Mouse (Mus musculus) kidney, postnatal 0 days (tissue): ENCODE measurements at regions not wholly inside any gene's neighbourhood (a gene's known extent, or its start where the extent isn't known, plus 50 kb on each side); places are given as distances from the start of the nearest gene placed in this dataset.
"Not testable (repeated sequence)": the region's sequence is repeated elsewhere in the genome, so short reads cannot be mapped to it uniquely, and the experiment has no call there.

Source experiments
- ATAC-seq: fragments of 200-750 bp; cut with Nextera tagmentation; replicated peaks from 2 replicates; pipeline ENCODE4 v1.8.0; 2017; ENCODE audit warnings: low read depth, moderate number of reproducible peaks, moderate TSS enrichment, moderate library complexity; ENCODE audit not compliant: low FRiP score
- DNase-seq: peaks from one replicate; pipeline ENCODE4 v3.0.0-alpha.2; 2016; ENCODE audit warnings: low spot score
- H3K27ac ChIP-seq: fragments of 300-500 bp; sonication (generic); 2 replicates; pipeline ENCODE4 v1.5.1; 2014; ENCODE audit warnings: mild to moderate bottlenecking
- H3K27me3 ChIP-seq: fragments of 300-500 bp; sonication (generic); 2 replicates; pipeline ENCODE4 v1.6.1; 2014; ENCODE audit warnings: low read length, mixed read lengths; ENCODE audit not compliant: insufficient read depth
- H3K36me3 ChIP-seq: fragments of 300-500 bp; sonication (generic); 2 replicates; pipeline ENCODE4 v1.6.1; 2014; ENCODE audit warnings: low read length, mixed read lengths; ENCODE audit not compliant: insufficient read depth
- H3K4me1 ChIP-seq: fragments of 300-500 bp; sonication (generic); replicated peaks from 2 replicates; pipeline ENCODE4 v1.6.1; 2014; ENCODE audit warnings: antibody characterized with exemption, low read length, mixed read lengths; ENCODE audit not compliant: insufficient read depth
- H3K4me2 ChIP-seq: fragments of 300-500 bp; sonication (generic); 2 replicates; pipeline ENCODE4 v1.6.1; 2014; ENCODE audit warnings: mild to moderate bottlenecking, low read length, moderate library complexity, mixed read lengths
- H3K4me3 ChIP-seq: fragments of 300-500 bp; sonication (generic); replicated peaks from 2 replicates; pipeline ENCODE4 v1.5.1; 2014; ENCODE audit warnings: low read depth, low read length
- H3K9ac ChIP-seq: fragments of 300-500 bp; sonication (generic); 2 replicates; pipeline ENCODE4 v1.6.1; 2014; ENCODE audit warnings: low read depth, low read length
- H3K9me3 ChIP-seq: fragments of 300-500 bp; sonication (generic); replicated peaks from 2 replicates; pipeline ENCODE4 v1.6.1; 2016; ENCODE audit warnings: low read length, inconsistent platforms, mixed read lengths
- CTCF ChIP-seq: IDR thresholded peaks from 2 replicates; pipeline ENCODE4 v1.5.1; 2016; ENCODE audit warnings: antibody characterized with exemption, low read depth, mild to moderate bottlenecking, moderate library complexity
- WGBS: fragments of 180-500 bp; shearing (Covaris S2); extraction: QIAGEN DNeasy Blood & Tissue Kit; methylation state at CpG from one replicate; pipeline ENCODE4 v1.1.7; 2014; 5-methylcytosine and 5-hydroxymethylcytosine counted together

DNA sequence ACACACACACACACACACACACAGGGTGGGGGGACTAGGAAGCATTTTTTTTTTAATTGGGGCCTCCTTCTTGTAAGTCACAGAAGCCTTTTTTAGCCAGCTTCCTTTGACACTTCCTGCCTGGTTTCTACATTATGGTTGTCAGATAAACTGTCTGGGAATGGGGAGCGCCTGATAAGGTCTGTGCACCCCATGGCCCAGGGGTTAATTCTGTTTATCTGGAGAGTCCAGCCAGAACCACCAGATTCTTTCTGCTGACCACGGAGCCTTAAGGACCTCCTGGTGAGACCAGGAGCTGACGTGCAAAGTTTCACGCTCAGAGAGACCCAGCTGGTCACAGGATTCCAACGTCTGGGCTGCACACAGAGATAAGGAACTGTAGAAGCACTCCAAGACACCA, 153.4 kb downstream of the Cand1 start:
- Histone ChIP-seq H3K27ac (no peak overlapping the region), H3K4me1 (no peaks in the 10 kb centered on the region), H3K27me3 (no peaks in the 10 kb centered on the region), H3K9ac (no peak overlapping the region), H3K4me3 (no peak overlapping the region), H3K36me3 (no peaks in the 10 kb centered on the region), H3K9me3 (no peaks in the 10 kb centered on the region), H3K4me2 (no peak overlapping the region)
- WGBS = 37% methylated on average over 5 of the region's 5 CpGs
- no peak for DNase-seq
- TF ChIP-seq CTCF = no peak
- no peak for ATAC-seq

DNA sequence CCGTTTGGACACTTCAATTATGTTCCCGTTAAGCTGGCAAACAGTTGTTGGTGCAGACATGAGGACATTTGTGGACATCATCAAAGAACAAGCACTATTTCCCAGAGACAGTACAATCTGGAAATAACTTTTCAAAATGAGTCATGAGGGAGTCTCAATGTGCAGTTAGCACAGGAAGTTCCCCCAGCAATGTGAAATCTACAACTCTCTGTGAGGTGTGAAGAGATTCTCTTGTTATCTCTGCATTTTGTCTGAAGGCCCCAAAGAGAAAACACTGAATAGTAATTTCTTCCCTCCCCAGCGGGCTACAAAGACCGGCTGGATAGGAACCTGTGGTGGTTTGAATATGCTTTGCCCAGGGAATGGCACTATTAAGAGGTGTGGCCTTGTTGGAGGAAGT, 156.4 kb downstream of the Cand1 start:
- H3K4me1 ChIP-seq = no peaks in the 10 kb centered on the region
- H3K9ac ChIP-seq = no peak overlapping the region
- ATAC-seq (no peak), DNase-seq (no peak)
- H3K27ac ChIP-seq = no peak overlapping the region
- H3K36me3 ChIP-seq = no peaks in the 10 kb centered on the region
- no peak for TF ChIP-seq CTCF
- H3K9me3 ChIP-seq = no peaks in the 10 kb centered on the region
- no peak overlapping the region for H3K4me3 ChIP-seq
- WGBS = 75% methylated on average over 4 of the region's 4 CpGs
- no peaks in the 10 kb centered on the region for H3K27me3 ChIP-seq
- no peak overlapping the region for H3K4me2 ChIP-seq

DNA sequence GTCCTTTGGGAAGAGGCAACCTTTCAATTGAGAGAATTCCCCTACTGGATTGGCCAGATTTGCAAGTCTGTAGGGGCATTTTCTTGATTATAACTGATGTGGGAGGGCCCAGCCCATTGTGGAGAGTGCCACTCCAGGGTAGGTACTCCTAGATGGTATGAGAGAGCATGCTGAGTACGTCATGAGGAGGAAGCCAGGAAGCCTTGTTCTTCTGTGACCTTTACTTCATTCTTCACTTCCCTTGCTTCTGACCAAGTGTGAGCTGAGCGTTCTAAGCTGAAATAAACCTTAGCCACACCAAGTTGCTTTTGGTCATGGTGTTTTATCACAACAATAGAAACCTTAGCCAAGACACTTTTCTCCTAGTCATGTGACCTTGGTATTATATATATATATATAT, 157.0 kb downstream of the Cand1 start:
- WGBS = 80% methylated on average over 2 of the region's 2 CpGs
- no peaks in the 10 kb centered on the region for H3K27me3 ChIP-seq
- no peak overlapping the region for H3K4me3 ChIP-seq
- H3K9ac ChIP-seq = no peak overlapping the region
- H3K9me3 ChIP-seq = no peaks in the 10 kb centered on the region
- H3K4me2 ChIP-seq = no peak overlapping the region
- no peak for TF ChIP-seq CTCF
- H3K27ac ChIP-seq = no peak overlapping the region
- no peak for DNase-seq
- ATAC-seq = no peak
- no peaks in the 10 kb centered on the region for H3K4me1 ChIP-seq
- H3K36me3 ChIP-seq = no peaks in the 10 kb centered on the region

DNA sequence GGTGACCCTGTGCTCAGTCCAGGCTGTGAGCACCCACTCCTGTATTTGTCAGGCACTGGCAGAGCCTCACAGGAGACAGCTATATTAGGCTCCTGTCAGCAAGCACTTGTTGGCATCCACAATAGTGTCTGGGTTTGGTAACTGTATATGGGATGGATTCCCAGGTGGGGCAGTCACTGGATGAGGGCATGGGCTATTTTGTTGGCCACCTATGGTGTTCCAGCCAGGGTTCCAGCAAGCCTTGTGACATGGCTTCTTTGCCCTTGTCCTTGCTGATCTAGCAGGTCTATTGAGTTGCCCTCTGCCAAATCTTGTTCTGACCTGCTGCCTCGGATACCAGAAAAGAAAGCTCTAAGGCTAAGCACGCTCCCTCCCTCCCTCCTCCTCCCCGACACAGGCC, 158.1 kb downstream of the Cand1 start:
- WGBS = 85% methylated on average over 3 of the region's 3 CpGs
- not testable (repeated sequence) for H3K27ac ChIP-seq, H3K27me3 ChIP-seq, DNase-seq, H3K4me2 ChIP-seq, H3K9ac ChIP-seq, H3K36me3 ChIP-seq, ATAC-seq, H3K9me3 ChIP-seq, H3K4me3 ChIP-seq, H3K4me1 ChIP-seq

DNA sequence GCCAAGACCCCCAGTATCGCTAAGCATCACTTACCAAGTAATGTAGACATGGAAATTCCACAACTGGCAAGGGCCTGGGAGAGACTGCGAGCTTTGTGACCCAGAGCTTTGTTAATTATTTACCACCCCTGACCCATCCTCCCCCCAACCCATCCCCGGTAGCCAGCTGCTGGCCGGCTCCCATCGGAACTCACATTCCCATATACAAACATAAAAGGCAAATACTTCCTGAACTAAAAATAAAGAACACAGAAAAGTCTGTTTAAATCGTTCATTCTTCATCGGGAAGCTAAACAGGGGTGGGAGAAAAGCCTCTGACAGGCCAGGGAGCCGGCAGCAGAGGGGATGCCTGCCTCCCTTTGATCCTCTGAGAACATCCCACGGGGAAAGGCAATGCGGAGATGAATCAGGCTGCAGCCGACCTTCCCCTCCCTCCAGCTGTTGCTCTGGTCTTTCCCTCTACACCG, 163.7 kb downstream of the Cand1 start:
- TF ChIP-seq CTCF = no peak
- Histone ChIP-seq H3K27ac (no peak overlapping the region), H3K9me3 (no peaks in the 10 kb centered on the region), H3K9ac (no peak overlapping the region), H3K27me3 (no peaks in the 10 kb centered on the region), H3K36me3 (no peaks in the 10 kb centered on the region), H3K4me1 (peaks cover 12% of the 10 kb centered on the region; the same call in 1 of the 2 replicates), H3K4me2 (peak overlapping the region; percentile 29), H3K4me3 (no peak overlapping the region)
- peak; percentile 53; the same call in 1 of the 2 replicates for ATAC-seq
- peak; percentile 68 for DNase-seq
- 2% methylated on average over 12 of the region's 12 CpGs for WGBS

DNA sequence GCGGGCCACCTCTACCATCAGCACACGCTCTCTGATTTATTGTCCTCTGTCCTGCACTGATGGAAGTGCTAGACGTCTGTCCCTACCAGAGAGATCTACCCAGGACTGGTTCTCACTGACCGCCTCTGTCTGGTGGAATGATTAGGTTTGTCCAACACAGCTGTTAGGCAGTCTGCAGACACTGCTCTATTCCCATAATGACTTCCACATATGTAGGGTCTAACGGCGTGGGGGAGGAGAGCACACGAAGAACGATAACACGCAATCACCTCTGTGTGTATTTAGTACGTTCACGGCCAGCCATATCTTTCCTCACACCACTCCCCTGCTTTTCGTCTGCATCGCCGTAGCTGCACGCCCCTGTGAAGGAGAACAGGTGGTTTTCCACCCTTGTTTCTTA, 165.0 kb downstream of the Cand1 start:
- WGBS = 51% methylated on average over 15 of the region's 15 CpGs
- no peak for DNase-seq
- 0 out of 2 replicates have a peak overlapping the region, but pooled peaks have one; percentile 23 for H3K4me2 ChIP-seq
- no peak overlapping the region for H3K9ac ChIP-seq
- no peak overlapping the region for H3K4me3 ChIP-seq
- no peaks in the 10 kb centered on the region for H3K36me3 ChIP-seq
- H3K4me1 ChIP-seq = peaks cover 12% of the 10 kb centered on the region; the same call in 1 of the 2 replicates
- no peak for TF ChIP-seq CTCF
- H3K9me3 ChIP-seq = no peaks in the 10 kb centered on the region
- no peak overlapping the region for H3K27ac ChIP-seq
- no peaks in the 10 kb centered on the region for H3K27me3 ChIP-seq
- no peak for ATAC-seq

DNA sequence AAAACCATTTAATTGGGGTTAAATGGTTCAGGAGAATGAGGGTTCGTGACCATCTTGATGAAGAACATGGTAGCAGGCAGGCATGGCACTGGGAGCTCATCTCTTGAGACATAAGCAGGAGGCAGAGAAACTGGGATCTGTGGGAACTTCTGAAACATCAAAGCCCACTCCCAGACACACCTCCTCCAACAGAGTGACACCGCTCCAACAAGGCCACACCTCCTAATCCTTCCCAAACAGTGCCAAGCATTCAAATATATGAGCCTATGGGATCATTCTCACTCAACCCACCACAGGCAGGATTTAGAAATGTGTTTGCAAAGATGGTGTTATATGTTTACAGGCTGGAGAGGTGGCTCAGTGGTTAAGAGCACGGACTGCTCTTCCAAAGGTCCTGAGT, 165.9 kb downstream of the Cand1 start:
- Histone ChIP-seq H3K4me1 (peaks cover 12% of the 10 kb centered on the region; the same call in 1 of the 2 replicates), H3K4me3 (no peak overlapping the region), H3K9ac (no peak overlapping the region), H3K9me3 (no peaks in the 10 kb centered on the region), H3K4me2 (no peak overlapping the region), H3K36me3 (no peaks in the 10 kb centered on the region), H3K27me3 (no peaks in the 10 kb centered on the region), H3K27ac (no peak overlapping the region)
- DNase-seq = no peak
- WGBS = 99% methylated on average over 3 of the region's 3 CpGs
- no peak for ATAC-seq
- TF ChIP-seq CTCF = no peak
